Mouse (Mus musculus) CH12.LX (cell line): Measurements from ENCODE around the gene Ssbp3. TPM values are rescaled to one million over a fixed set of nuclear protein-coding genes. Genes with fewer than 3 reads are reported as not detected.

Source experiments
- DNase-seq: peaks from one replicate; pipeline ENCODE4 v3.0.0-alpha.2; 2013; ENCODE audit errors: extremely low read depth
- H3K27ac ChIP-seq: 2 replicates; pipeline ENCODE4 v1.5.1; 2012; ENCODE audit warnings: low read depth, mild to moderate bottlenecking, control low read depth, moderate library complexity; ENCODE audit not compliant: insufficient read depth
- H3K27me3 ChIP-seq: replicated peaks from 2 replicates; pipeline ENCODE3; 2012; ENCODE audit warnings: inconsistent platforms
- H3K36me3 ChIP-seq, 2 experiments: replicated peaks in 1 of 2; 2 replicates each; pipeline versions ENCODE3 to v1.6.1; 2012; ENCODE audit warnings: inconsistent platforms in 1 of 2, low read length in 1 of 2, mild to moderate bottlenecking in 1 of 2, mixed read lengths in 1 of 2, moderate library complexity in 1 of 2; ENCODE audit not compliant: control insufficient read depth in 1 of 2, insufficient read depth in 1 of 2
- H3K4me1 ChIP-seq, 2 experiments: 2 replicates each; pipeline ENCODE4 v1.6.1; 2012; ENCODE audit warnings: inconsistent platforms in 1 of 2, moderate library complexity in 1 of 2; ENCODE audit not compliant: insufficient read depth in 2 of 2, control insufficient read depth in 1 of 2
- H3K4me2 ChIP-seq: 2 replicates; pipeline ENCODE4 v1.6.1; 2012; ENCODE audit warnings: low read depth, mild to moderate bottlenecking, control low read depth; ENCODE audit not compliant: poor library complexity, insufficient read depth, severe bottlenecking
- H3K4me3 ChIP-seq, 3 experiments: fragments of 150-350 bp in 1 of 3; sonication (generic) in 1 of 3; replicated peaks in 1 of 3; 2 replicates each; pipeline versions ENCODE3 to v1.5.1; 2011 to 2012; ENCODE audit warnings: low read depth in 2 of 3, low read length in 2 of 3, mild to moderate bottlenecking in 2 of 3, moderate library complexity in 2 of 3, control low read depth in 1 of 3, improper control_type of control experiment in 1 of 3, inconsistent platforms in 1 of 3, mixed read lengths in 1 of 3; ENCODE audit not compliant: poor library complexity in 1 of 3
- H3K79me2 ChIP-seq: replicated peaks from 2 replicates; pipeline ENCODE4 v1.6.1; 2012; ENCODE audit warnings: mild to moderate bottlenecking, moderate library complexity; ENCODE audit not compliant: control insufficient read depth, poor library complexity, insufficient read depth, severe bottlenecking; ENCODE audit errors: extremely low read depth
- H3K9ac ChIP-seq: 2 replicates; pipeline ENCODE4 v1.6.1; 2012; ENCODE audit warnings: low read depth, mild to moderate bottlenecking, control low read depth, moderate library complexity; ENCODE audit not compliant: insufficient read depth
- H3K9me3 ChIP-seq: replicated peaks from 2 replicates; pipeline ENCODE3; 2012; ENCODE audit warnings: low read length, inconsistent platforms, mixed read lengths
- BHLHE40 ChIP-seq: IDR thresholded peaks from 2 replicates; pipeline ENCODE4 v1.6.1; 2011; ENCODE audit warnings: mild to moderate bottlenecking, low read depth, low read length, improper control_type of control experiment
- CHD1 ChIP-seq: IDR thresholded peaks from 2 replicates; pipeline ENCODE4 v1.6.1; 2012; ENCODE audit warnings: low read depth, low read length, improper control_type of control experiment, inconsistent platforms
- E2F4 ChIP-seq: IDR thresholded peaks from 2 replicates; pipeline ENCODE4 v1.6.1; 2011; ENCODE audit warnings: low read depth, low read length, improper control_type of control experiment; ENCODE audit not compliant: insufficient replicate concordance
- ETS1 ChIP-seq: conservative IDR thresholded peaks from 2 replicates; pipeline ENCODE4 v1.6.1; 2012; ENCODE audit warnings: low read depth, mild to moderate bottlenecking, inconsistent platforms, low read length, improper control_type of control experiment, moderate library complexity
- GABPA ChIP-seq: IDR thresholded peaks from 2 replicates; pipeline ENCODE4 v1.6.1; 2012; ENCODE audit warnings: low read depth, low read length, improper control_type of control experiment, inconsistent platforms; ENCODE audit not compliant: insufficient replicate concordance
- JUN ChIP-seq: IDR thresholded peaks from 2 replicates; pipeline ENCODE4 v1.6.1; 2011; ENCODE audit warnings: low read depth, mild to moderate bottlenecking, low read length, improper control_type of control experiment, moderate library complexity; ENCODE audit not compliant: insufficient read depth
- JUND ChIP-seq: conservative IDR thresholded peaks from 2 replicates; pipeline ENCODE4 v1.6.1; 2011; ENCODE audit warnings: low read depth, low read length, improper control_type of control experiment
- KAT2A ChIP-seq: IDR thresholded peaks from 2 replicates; pipeline ENCODE4 v1.6.1; 2012; ENCODE audit warnings: low read length, improper control_type of control experiment, inconsistent platforms; ENCODE audit not compliant: insufficient replicate concordance
- MAX ChIP-seq: IDR thresholded peaks from 2 replicates; pipeline ENCODE4 v1.6.1; 2011; ENCODE audit warnings: low read length, improper control_type of control experiment
- MAZ ChIP-seq: IDR thresholded peaks from 2 replicates; pipeline ENCODE4 v1.6.1; 2012; ENCODE audit warnings: low read depth, mild to moderate bottlenecking, inconsistent platforms, low read length, improper control_type of control experiment, moderate library complexity
- MEF2A ChIP-seq: IDR thresholded peaks from 2 replicates; pipeline ENCODE4 v1.6.1; 2014; ENCODE audit warnings: low read depth, mild to moderate bottlenecking, inconsistent platforms, low read length, improper control_type of control experiment, borderline replicate concordance
- MXI1 ChIP-seq: IDR thresholded peaks from 2 replicates; pipeline ENCODE4 v1.6.1; 2011; ENCODE audit warnings: mild to moderate bottlenecking, low read depth, low read length, improper control_type of control experiment
- MYC ChIP-seq: IDR thresholded peaks from 2 replicates; pipeline ENCODE4 v1.6.1; 2011; ENCODE audit warnings: low read depth, mild to moderate bottlenecking, improper control_type of control experiment, low read length
- NRF1 ChIP-seq: IDR thresholded peaks from 2 replicates; pipeline ENCODE4 v1.6.1; 2014; ENCODE audit warnings: low read depth, mild to moderate bottlenecking, inconsistent platforms, low read length, improper control_type of control experiment, moderate library complexity
- POLR2A ChIP-seq: IDR thresholded peaks from 2 replicates; pipeline ENCODE4 v1.6.1; 2011; ENCODE audit warnings: low read depth, mild to moderate bottlenecking, improper control_type of control experiment, low read length
- RCOR1 ChIP-seq: conservative IDR thresholded peaks from 2 replicates; pipeline ENCODE4 v1.6.1; 2012; ENCODE audit warnings: low read depth, mild to moderate bottlenecking, inconsistent platforms, low read length, improper control_type of control experiment
- TBP ChIP-seq: conservative IDR thresholded peaks from 2 replicates; pipeline ENCODE4 v1.6.1; 2011; ENCODE audit warnings: low read depth, low read length, improper control_type of control experiment
- TCF12 ChIP-seq: IDR thresholded peaks from 2 replicates; pipeline ENCODE4 v1.6.1; 2014; ENCODE audit warnings: low read depth, mild to moderate bottlenecking, inconsistent platforms, low read length, improper control_type of control experiment
- USF2 ChIP-seq: conservative IDR thresholded peaks from 2 replicates; pipeline ENCODE4 v1.6.1; 2011; ENCODE audit warnings: low read depth, low read length, improper control_type of control experiment
- ZC3H11A ChIP-seq: IDR thresholded peaks from 2 replicates; pipeline ENCODE4 v1.6.1; 2012; ENCODE audit warnings: low read depth, mild to moderate bottlenecking, inconsistent platforms, low read length, improper control_type of control experiment
- ZKSCAN1 ChIP-seq: IDR thresholded peaks from 2 replicates; pipeline ENCODE4 v1.6.1; 2012; ENCODE audit warnings: low read depth, inconsistent platforms, low read length, improper control_type of control experiment, borderline replicate concordance
- ZMIZ1 ChIP-seq: IDR thresholded peaks from 2 replicates; pipeline ENCODE4 v1.6.1; 2012; ENCODE audit warnings: low read depth, mild to moderate bottlenecking, inconsistent platforms, low read length, improper control_type of control experiment
- ZNF384 ChIP-seq: IDR thresholded peaks from 2 replicates; pipeline ENCODE4 v1.6.1; 2012; ENCODE audit warnings: low read depth, low read length, improper control_type of control experiment, inconsistent platforms
- dilution Hi-C: fragments of 300-500 bp; cut with MboI; formaldehyde crosslinking; loops from 2 replicates; pipeline ENCODE4 v1.14.3; 2020; ENCODE audit warnings: low sequenced_read_pairs; ENCODE audit not compliant: extremely low pct_unique_long_range_greater_than_20kb, extremely low pct_ligation_motif_present
- in situ Hi-C: fragments of 300-500 bp; cut with MboI; formaldehyde crosslinking; loops from 3 replicates; pipeline ENCODE4 v1.14.3; 2019; ENCODE audit warnings: low sequenced_read_pairs, low pct_ligation_motif_present, low pct_unique_long_range_greater_than_20kb, mixed read lengths
- polyA plus RNA-seq: library from polyadenylated mRNA; unstranded; fragments of >175 nt; gene quantifications from 2 replicates; pipeline ENCODE4 v1.2.1, GENCODE M21; 2012; ENCODE audit warnings: low read depth; ENCODE audit not compliant: insufficient read length
- total RNA-seq, 2 experiments: library from RNA; depleted of rRNA; stranded (reverse); fragments of 300-350 nt in 1 of 2; fragments of >200 nt in 1 of 2; gene quantifications; 2 replicates each; pipeline ENCODE4 v1.2.3; 2012 to 2014

Gene Ssbp3
- total and polyA plus RNA-seq, 3 experiments: 32.4 to 129 (median 76.5) TPM

GRCm38 (mm10) chr4:107072343-107072742 is 161.8 kb downstream of the Ssbp3 start (continued):
- no peak for TF ChIP-seq CHD1
- TF ChIP-seq MAX: peak; percentile 84
- TF ChIP-seq BHLHE40: peak; percentile 95
- TF ChIP-seq ETS1: peak; percentile 91
- no peak for TF ChIP-seq USF2
- peak; percentile 83; the same call in 1 of the 2 replicates for TF ChIP-seq MXI1
- TF ChIP-seq ZNF384: no peak

DNA sequence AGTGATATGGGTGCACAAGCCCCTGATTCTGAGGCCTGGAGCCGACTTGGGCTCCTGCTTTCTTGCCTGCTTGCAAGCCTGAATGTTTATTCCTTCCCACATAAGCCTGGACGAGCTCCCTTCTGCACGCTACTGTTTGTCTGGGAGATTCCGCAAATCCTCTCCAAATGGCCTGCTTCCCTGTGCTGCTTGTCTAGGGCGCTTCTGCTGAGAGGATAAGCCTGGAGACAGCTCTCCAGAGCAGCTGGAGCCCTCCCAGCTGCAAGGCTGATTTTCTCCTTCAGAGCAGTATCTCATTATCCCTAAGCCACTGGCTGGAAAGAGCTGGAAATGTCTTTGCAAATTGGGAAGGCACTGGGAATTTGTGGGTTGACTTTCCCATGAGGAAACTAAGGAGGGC is 165.0 kb downstream of the Ssbp3 start:
- peaks cover 9 to 22% of the 10 kb centered on the region in 2 experiments for H3K4me1 ChIP-seq
- no peak overlapping the region for H3K4me3 ChIP-seq
- dilution Hi-C loops: no loop called here
- no peak overlapping the region for H3K4me2 ChIP-seq
- H3K27ac ChIP-seq: no peak overlapping the region
- TF ChIP-seq GABPA (no peak), E2F4 (no peak), KAT2A (no peak), USF2 (no peak), MEF2A (no peak), ZMIZ1 (no peak), MYC (no peak), MXI1 (no peak), NRF1 (no peak), TCF12 (no peak), MAZ (no peak), RCOR1 (no peak)
- TF ChIP-seq, all 38 proteins: peak for 0
- Histone ChIP-seq H3K79me2 (no peaks in the 10 kb centered on the region), H3K9ac (no peak overlapping the region), H3K36me3 (peaks cover 4 to 78% of the 10 kb centered on the region in 2 experiments), H3K9me3 (no peaks in the 10 kb centered on the region), H3K27me3 (no peaks in the 10 kb centered on the region)
- in situ Hi-C loops: no loop called here
- DNase-seq: no peak

- no peak for DNase-seq
- Histone ChIP-seq H3K27me3 (no peaks in the 10 kb centered on the region), H3K9ac (no peak overlapping the region), H3K4me1 (peaks cover 0 to 11% of the 10 kb centered on the region in 2 experiments; a peak in 1 of 4 replicates), H3K79me2 (no peaks in the 10 kb centered on the region), H3K9me3 (no peaks in the 10 kb centered on the region), H3K27ac (no peak overlapping the region), H3K4me3 (no peak overlapping the region), H3K4me2 (no peak overlapping the region), H3K36me3 (peaks cover 7 to 80% of the 10 kb centered on the region in 2 experiments)
- in situ Hi-C loops (no loop called here), dilution Hi-C loops (no loop called here)
- TF ChIP-seq ZKSCAN1 (no peak), TBP (no peak), ZC3H11A (no peak), USF2 (no peak), POLR2A (no peak), JUN (no peak), NRF1 (no peak), JUND (no peak)
Observed at GRCm38 (mm10) chr4:107078894-107079293, 168.4 kb downstream of the Ssbp3 start.
